Mouse (Mus musculus): Measurements from ENCODE around the gene Sema7a.

DNA sequence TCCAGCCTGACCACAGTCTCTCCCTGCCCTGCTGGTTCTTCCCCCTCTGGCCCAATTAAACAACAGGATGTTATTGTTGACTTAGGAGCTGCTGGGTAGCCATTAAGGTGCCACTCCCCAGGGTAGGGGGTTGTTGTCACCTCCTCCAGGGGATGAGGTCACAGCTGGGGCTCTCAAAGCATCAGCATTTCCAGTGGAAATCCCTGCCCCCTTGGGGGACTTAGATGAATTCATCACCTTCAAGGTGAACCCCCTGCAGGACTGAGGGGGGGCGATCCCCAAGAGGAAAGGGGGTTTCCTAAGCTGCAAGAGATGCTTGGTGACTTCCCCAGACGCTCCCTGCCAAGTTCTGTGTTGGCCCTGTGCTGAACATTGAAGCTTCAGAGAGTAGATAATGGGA is 3.2 kb downstream of the Sema7a start:
- TF ChIP-seq CTCF (IDR thresholded peaks at IDR 0.05; ENCODE audit: low read depth, low read length) (no peak), EP300 (IDR thresholded peaks at IDR 0.05; ENCODE audit: insufficient read depth, low read depth, low read length) (no peak)
